Mouse (Mus musculus) brain, embryonic 14.5 days (tissue): ENCODE measurements at regions not wholly inside any gene's neighbourhood (a gene's known extent, or its start where the extent isn't known, plus 50 kb on each side); places are given as distances from the start of the nearest gene placed in this dataset.

Experiments used
- DNase-seq: peaks from one replicate; pipeline ENCODE4 v3.0.0-alpha.2; 2011; ENCODE audit warnings: low read depth
- CTCF ChIP-seq: fragments of 200-500 bp; IDR thresholded peaks from 2 replicates; pipeline ENCODE4 v1.5.1; 2012; ENCODE audit warnings: inconsistent platforms, mild to moderate bottlenecking, moderate library complexity, borderline replicate concordance; ENCODE audit not compliant: insufficient read depth, insufficient read length; ENCODE audit errors: extremely low read depth
- POLR2A ChIP-seq: fragments of 200-500 bp; IDR thresholded peaks from 2 replicates; pipeline ENCODE4 v1.6.1; 2012; ENCODE audit warnings: mild to moderate bottlenecking, inconsistent platforms, borderline replicate concordance; ENCODE audit not compliant: poor library complexity, insufficient read depth, insufficient read length, severe bottlenecking; ENCODE audit errors: extremely low read depth

- no peak for TF ChIP-seq CTCF
- TF ChIP-seq POLR2A = no peak
- no peak for DNase-seq
Measured at GRCm38 (mm10) chr6:117237096-117237495, 68.8 kb downstream of the Cxcl12 start.

GRCm38 (mm10) chr6:117241206-117241605 lies 72.9 kb downstream of the Cxcl12 start:
- DNase-seq = no peak
- TF ChIP-seq CTCF (no peak), POLR2A (no peak)

GRCm38 (mm10) chr6:117245398-117245797 lies 77.1 kb downstream of the Cxcl12 start:
- no peak for TF ChIP-seq CTCF
- TF ChIP-seq POLR2A = no peak
- DNase-seq = no peak

GRCm38 (mm10) chr6:117245849-117246248 lies 77.5 kb downstream of the Cxcl12 start:
- DNase-seq = no peak
- TF ChIP-seq POLR2A = no peak
- TF ChIP-seq CTCF = no peak

GRCm38 (mm10) chr6:117249230-117249921 lies 81.0 kb downstream of the Cxcl12 start:
- DNase-seq = no peak
- TF ChIP-seq POLR2A (no peak), CTCF (peak; percentile 55; the same call in 1 of the 2 replicates)

- no peak for TF ChIP-seq CTCF
- no peak for TF ChIP-seq POLR2A
- no peak for DNase-seq
Measured at GRCm38 (mm10) chr6:117250051-117250450, 81.7 kb downstream of the Cxcl12 start.

GRCm38 (mm10) chr6:117251383-117251925 lies 83.1 kb downstream of the Cxcl12 start:
- peak; percentile 83 for DNase-seq
- TF ChIP-seq POLR2A (no peak), CTCF (no peak)

- no peak for TF ChIP-seq CTCF
- TF ChIP-seq POLR2A = no peak
- peak; percentile 25 for DNase-seq
Measured at GRCm38 (mm10) chr6:117252361-117252760, 84.0 kb downstream of the Cxcl12 start.

GRCm38 (mm10) chr6:117253036-117253435 lies 84.7 kb downstream of the Cxcl12 start:
- DNase-seq = no peak
- no peak for TF ChIP-seq POLR2A
- no peak for TF ChIP-seq CTCF

- DNase-seq = peak; percentile 90
- TF ChIP-seq POLR2A (no peak), CTCF (no peak)
Measured at GRCm38 (mm10) chr6:117253586-117254330, 85.4 kb downstream of the Cxcl12 start.

- DNase-seq = peak; percentile 97
Measured at GRCm38 (mm10) chr6:117254620-117255228, 86.4 kb downstream of the Cxcl12 start.

More at GRCm38 (mm10) chr6:117254620-117255228, 86.4 kb downstream of the Cxcl12 start:
- no peak for TF ChIP-seq POLR2A
- TF ChIP-seq CTCF = no peak
